Mouse (Mus musculus): Measurements from ENCODE around the gene Acp7. TPM values are rescaled to one million over a fixed set of nuclear protein-coding genes. Genes with fewer than 3 reads are reported as not detected.

The Acp7 gene
- total and polyA plus RNA-seq, 2 experiments from 2014 or later, result 0.22 to 2.6 TPM

DNA sequence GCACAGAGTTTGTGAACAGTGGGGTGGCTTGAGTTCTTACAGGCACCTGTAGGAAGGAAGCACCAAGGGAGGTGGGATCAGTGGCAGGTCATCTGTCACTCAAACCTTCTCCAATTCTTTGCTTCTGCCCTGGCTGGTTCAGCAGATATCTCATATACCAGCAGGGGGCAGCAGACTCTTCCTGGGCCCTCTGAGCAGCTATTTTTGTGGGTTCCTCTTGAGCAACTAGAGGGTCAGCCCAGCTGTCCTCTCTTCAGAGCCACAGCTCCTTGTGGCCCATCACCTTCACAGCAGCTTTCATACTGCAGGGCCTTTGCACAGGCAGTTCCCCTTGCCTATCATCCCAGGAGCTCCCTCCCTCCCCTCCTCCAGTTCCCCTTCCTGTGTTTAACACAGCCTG, 62.9 kb downstream of the Acp7 start:
- Histone ChIP-seq H3K4me2 (ENCODE audit: low read depth, low read length, poor library complexity, severe bottlenecking) (no peak overlapping the region), H3K9ac (replicated peaks; ENCODE audit: low read length, poor library complexity, severe bottlenecking) (no peak overlapping the region), H3K36me3 (ENCODE audit: insufficient read depth, low read length) (peaks cover 34% of the 10 kb centered on the region), H3K9me3 (ENCODE audit: low read length) (no peaks in the 10 kb centered on the region), H3K27ac (ENCODE audit: low read depth, low read length) (no peak overlapping the region), H3K27me3 (ENCODE audit: insufficient read depth, low read length) (no peaks in the 10 kb centered on the region), H3K4me3 (ENCODE audit: low read depth, low read length) (no peak overlapping the region), H3K4me1 (ENCODE audit: insufficient read depth, low read length) (no peaks in the 10 kb centered on the region)
- DNase-seq (ENCODE audit: low spot score), result peak; percentile 58
- ATAC-seq (ENCODE audit: low FRiP score), result no peak
- peak; percentile 78 for TF ChIP-seq CTCF (IDR thresholded peaks at IDR 0.05)

DNA sequence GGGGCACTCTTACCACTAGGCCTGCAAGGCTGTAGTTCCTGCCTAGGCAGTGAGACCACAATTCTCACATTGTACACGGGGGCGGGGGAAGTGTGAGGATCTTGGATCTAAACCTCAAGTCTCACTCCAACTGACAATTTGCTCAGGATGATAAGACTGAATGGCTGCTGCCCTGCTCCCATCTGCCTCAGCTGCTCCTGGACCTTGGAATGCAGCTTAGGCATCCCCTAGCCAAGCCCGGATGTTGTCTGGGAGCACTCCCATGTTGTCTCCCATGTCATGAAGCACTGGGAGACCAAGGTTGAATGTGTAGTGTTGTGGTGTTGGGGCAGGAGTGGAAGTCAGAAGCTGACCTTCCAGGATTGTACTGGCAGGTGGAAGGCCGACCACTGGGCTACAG, 63.6 kb downstream of the Acp7 start:
- no peak for DNase-seq (ENCODE audit: low spot score)
- H3K27ac ChIP-seq (ENCODE audit: low read depth, low read length), result no peak overlapping the region
- peaks cover 36% of the 10 kb centered on the region for H3K36me3 ChIP-seq (ENCODE audit: insufficient read depth, low read length)
- 91% methylated on average over 4 of the region's 4 CpGs for WGBS
- H3K9ac ChIP-seq (replicated peaks; ENCODE audit: low read length, poor library complexity, severe bottlenecking), result no peak overlapping the region
- H3K4me2 ChIP-seq (ENCODE audit: low read depth, low read length, poor library complexity, severe bottlenecking), result no peak overlapping the region
- ATAC-seq (ENCODE audit: low FRiP score), result no peak
- TF ChIP-seq CTCF (IDR thresholded peaks at IDR 0.05), result no peak
- H3K4me1 ChIP-seq (ENCODE audit: insufficient read depth, low read length), result no peaks in the 10 kb centered on the region
- H3K4me3 ChIP-seq (ENCODE audit: low read depth, low read length), result no peak overlapping the region
- H3K9me3 ChIP-seq (ENCODE audit: low read length), result no peaks in the 10 kb centered on the region
- H3K27me3 ChIP-seq (ENCODE audit: insufficient read depth, low read length), result no peaks in the 10 kb centered on the region

- H3K27me3 ChIP-seq (ENCODE audit: insufficient read depth, low read length), result no peaks in the 10 kb centered on the region
- H3K9ac ChIP-seq (replicated peaks; ENCODE audit: low read length, poor library complexity, severe bottlenecking), result no peak overlapping the region
- H3K4me1 ChIP-seq (ENCODE audit: insufficient read depth, low read length), result no peaks in the 10 kb centered on the region
- DNase-seq (ENCODE audit: low spot score), result no peak
- H3K4me3 ChIP-seq (ENCODE audit: low read depth, low read length), result no peak overlapping the region
- H3K4me2 ChIP-seq (ENCODE audit: low read depth, low read length, poor library complexity, severe bottlenecking), result no peak overlapping the region
- ATAC-seq (ENCODE audit: low FRiP score), result no peak
- H3K9me3 ChIP-seq (ENCODE audit: low read length), result no peaks in the 10 kb centered on the region
- 65% methylated on average over 5 of the region's 5 CpGs for WGBS
- H3K27ac ChIP-seq (ENCODE audit: low read depth, low read length), result no peak overlapping the region
- peaks cover 49% of the 10 kb centered on the region for H3K36me3 ChIP-seq (ENCODE audit: insufficient read depth, low read length)
- TF ChIP-seq CTCF (IDR thresholded peaks at IDR 0.05), result no peak
Observed at GRCm38 (mm10) chr7:28565407-28565806, 65.7 kb downstream of the Acp7 start.

DNA sequence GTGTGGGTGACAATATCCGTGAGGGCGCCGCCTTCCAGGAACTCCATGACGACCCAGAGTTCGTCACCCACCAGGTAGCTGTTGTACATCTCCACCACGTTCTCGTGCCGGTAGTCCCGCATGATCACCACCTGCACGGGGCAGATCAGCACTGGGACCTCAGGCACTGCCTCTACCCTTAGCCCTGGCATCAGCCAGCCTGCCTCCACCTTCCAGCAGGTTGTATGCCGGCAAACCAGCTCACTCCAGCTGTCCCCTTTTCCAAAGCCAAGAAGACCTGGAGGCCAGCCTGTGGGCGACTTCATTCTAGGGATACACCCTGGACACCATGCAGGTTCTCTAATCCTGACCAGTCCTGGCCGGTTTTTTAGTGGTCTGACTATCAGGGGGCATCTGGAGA, 68.2 kb downstream of the Acp7 start:
- Histone ChIP-seq H3K4me2 (ENCODE audit: low read depth, low read length, poor library complexity, severe bottlenecking) (no peak overlapping the region), H3K4me3 (ENCODE audit: low read depth, low read length) (no peak overlapping the region), H3K9me3 (ENCODE audit: low read length) (no peaks in the 10 kb centered on the region), H3K27ac (ENCODE audit: low read depth, low read length) (no peak overlapping the region), H3K27me3 (ENCODE audit: insufficient read depth, low read length) (no peaks in the 10 kb centered on the region), H3K9ac (replicated peaks; ENCODE audit: low read length, poor library complexity, severe bottlenecking) (no peak overlapping the region), H3K36me3 (ENCODE audit: insufficient read depth, low read length) (peaks cover 60% of the 10 kb centered on the region), H3K4me1 (ENCODE audit: insufficient read depth, low read length) (no peaks in the 10 kb centered on the region)
- ATAC-seq (ENCODE audit: low FRiP score), result no peak
- DNase-seq (ENCODE audit: low spot score), result no peak
- 93% methylated on average over 13 of the region's 13 CpGs for WGBS
- TF ChIP-seq CTCF (IDR thresholded peaks at IDR 0.05), result no peak

DNA sequence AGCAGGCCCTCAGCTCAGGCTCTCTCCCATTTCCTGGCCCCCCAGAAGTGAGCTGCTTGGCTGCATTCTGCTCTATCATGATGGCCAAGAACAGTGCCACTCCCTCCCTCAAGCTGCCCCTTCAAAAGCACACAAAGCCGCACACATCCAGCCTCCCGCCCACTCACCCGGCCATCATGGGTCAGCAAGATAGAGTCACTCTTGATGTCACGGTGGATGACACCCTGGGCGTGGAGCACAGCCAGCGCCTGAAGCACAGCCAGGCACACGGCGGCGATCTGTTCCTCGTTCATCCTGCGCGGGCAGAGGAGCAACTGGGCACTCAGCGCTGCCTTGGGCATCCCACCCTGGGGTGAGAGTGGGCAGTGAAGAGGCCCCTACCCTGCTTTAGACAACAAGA, 68.8 kb downstream of the Acp7 start:
- H3K36me3 ChIP-seq (ENCODE audit: insufficient read depth, low read length), result peaks cover 54% of the 10 kb centered on the region
- ATAC-seq (ENCODE audit: low FRiP score), result no peak
- WGBS, result 94% methylated on average over 13 of the region's 13 CpGs

DNA sequence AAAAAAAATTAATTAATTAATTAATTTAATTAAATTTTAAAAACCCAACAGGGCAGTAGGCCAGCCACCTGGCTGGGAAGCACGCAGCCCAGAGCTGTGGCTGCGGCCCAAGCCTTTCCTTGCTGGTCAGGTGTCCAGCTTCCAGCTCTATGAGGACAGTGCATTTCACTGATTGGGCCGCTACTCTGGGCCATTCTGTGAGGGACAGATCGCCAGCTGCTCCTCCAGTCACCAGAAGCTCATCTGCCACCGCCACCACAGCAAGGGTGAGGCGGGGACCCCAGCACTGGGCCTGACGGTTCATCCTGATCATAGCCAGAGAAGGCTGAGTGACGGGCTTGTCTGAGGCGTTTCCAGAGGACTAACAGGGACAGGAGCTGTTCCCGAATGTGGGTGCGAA, 69.2 kb downstream of the Acp7 start:
- H3K4me2 ChIP-seq (ENCODE audit: low read depth, low read length, poor library complexity, severe bottlenecking), result no peak overlapping the region
- no peak for DNase-seq (ENCODE audit: low spot score)
- H3K4me1 ChIP-seq (ENCODE audit: insufficient read depth, low read length), result no peaks in the 10 kb centered on the region
- no peak for TF ChIP-seq CTCF (IDR thresholded peaks at IDR 0.05)
- WGBS, result 92% methylated on average over 11 of the region's 11 CpGs
- ATAC-seq (ENCODE audit: low FRiP score), result no peak
- H3K9me3 ChIP-seq (ENCODE audit: low read length), result no peaks in the 10 kb centered on the region
- H3K27me3 ChIP-seq (ENCODE audit: insufficient read depth, low read length), result no peaks in the 10 kb centered on the region
- no peak overlapping the region for H3K27ac ChIP-seq (ENCODE audit: low read depth, low read length)
- H3K9ac ChIP-seq (replicated peaks; ENCODE audit: low read length, poor library complexity, severe bottlenecking), result no peak overlapping the region
- H3K4me3 ChIP-seq (ENCODE audit: low read depth, low read length), result no peak overlapping the region
- peaks cover 50% of the 10 kb centered on the region for H3K36me3 ChIP-seq (ENCODE audit: insufficient read depth, low read length)

More for the DNA sequence above, 68.8 kb downstream of the Acp7 start:
- H3K4me3 ChIP-seq (ENCODE audit: low read depth, low read length), result no peak overlapping the region
- H3K9ac ChIP-seq (replicated peaks; ENCODE audit: low read length, poor library complexity, severe bottlenecking), result no peak overlapping the region
- DNase-seq (ENCODE audit: low spot score), result no peak
- H3K9me3 ChIP-seq (ENCODE audit: low read length), result no peaks in the 10 kb centered on the region
- no peak for TF ChIP-seq CTCF (IDR thresholded peaks at IDR 0.05)
- no peaks in the 10 kb centered on the region for H3K27me3 ChIP-seq (ENCODE audit: insufficient read depth, low read length)
- H3K27ac ChIP-seq (ENCODE audit: low read depth, low read length), result no peak overlapping the region
- no peak overlapping the region for H3K4me2 ChIP-seq (ENCODE audit: low read depth, low read length, poor library complexity, severe bottlenecking)
- no peaks in the 10 kb centered on the region for H3K4me1 ChIP-seq (ENCODE audit: insufficient read depth, low read length)

Measured in midbrain, postnatal 0 days (tissue).